Mouse (Mus musculus): ENCODE measurements at regions not wholly inside any gene's neighbourhood (a gene's known extent, or its start where the extent isn't known, plus 50 kb on each side); places are given as distances from the start of the nearest gene placed in this dataset.

- no peak for DNase-seq
Observed at GRCm38 (mm10) chr3:77051884-77052283, 977.8 kb downstream of the Fstl5 start.

DNA sequence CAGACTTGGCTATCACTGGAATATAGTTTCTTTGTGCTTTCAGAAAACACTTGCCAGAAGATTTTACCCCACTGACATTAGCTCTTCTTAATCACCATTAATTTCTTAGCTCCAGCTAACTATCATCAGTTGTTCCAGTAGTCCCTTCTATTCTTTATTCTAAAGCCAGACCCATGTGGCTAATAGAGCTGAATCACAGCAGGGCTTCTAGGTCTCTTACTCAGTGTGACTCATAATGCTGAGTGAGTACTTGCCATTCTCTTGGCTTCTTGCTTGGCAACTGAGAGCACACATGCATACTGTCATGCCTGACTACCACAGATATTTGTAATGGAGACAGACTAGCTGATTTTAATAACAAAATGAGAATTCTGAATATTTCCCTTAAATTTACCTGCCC is 1001.0 kb downstream of the Fstl5 start:
- no peak for DNase-seq

DNA sequence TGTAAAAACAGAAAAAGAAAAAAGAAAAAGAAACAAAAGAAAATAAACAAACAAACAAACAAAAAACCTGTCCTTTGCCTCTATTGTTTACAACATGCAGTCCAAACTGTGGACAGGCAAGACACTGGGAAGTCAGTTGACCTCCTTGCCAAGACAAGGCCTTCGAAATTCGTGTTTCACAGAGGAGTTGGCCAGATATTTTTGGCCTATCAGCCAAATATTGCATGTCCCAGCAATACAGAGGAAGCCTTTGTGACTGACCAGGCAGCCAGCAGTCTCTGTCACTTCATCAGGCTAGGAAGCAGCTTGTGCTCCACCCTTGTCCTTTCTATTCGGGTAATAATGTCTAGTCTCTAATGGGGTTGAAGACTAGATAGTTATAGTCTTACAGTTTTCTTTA is 1017.7 kb downstream of the Fstl5 start:
- DNase-seq = no peak

DNA sequence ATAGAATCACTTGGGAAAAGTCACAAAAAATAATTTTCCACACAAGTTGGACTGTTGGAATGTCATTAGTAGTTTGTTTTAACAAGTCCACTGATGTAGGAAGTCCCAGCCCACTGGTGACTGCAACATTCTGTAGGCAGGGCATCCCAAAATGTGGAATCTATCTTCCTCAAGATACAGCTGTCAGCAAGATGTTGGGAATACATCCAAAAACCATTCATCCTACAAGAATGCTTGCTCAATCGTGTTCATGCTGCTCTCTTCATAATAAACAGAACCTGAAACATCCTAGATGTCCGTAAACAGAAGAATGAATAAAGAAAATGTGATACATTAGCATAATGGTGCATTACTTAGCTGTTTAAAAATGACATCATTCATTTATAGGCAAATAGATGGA is 1038.9 kb downstream of the Fstl5 start:
- no peak for DNase-seq

DNA sequence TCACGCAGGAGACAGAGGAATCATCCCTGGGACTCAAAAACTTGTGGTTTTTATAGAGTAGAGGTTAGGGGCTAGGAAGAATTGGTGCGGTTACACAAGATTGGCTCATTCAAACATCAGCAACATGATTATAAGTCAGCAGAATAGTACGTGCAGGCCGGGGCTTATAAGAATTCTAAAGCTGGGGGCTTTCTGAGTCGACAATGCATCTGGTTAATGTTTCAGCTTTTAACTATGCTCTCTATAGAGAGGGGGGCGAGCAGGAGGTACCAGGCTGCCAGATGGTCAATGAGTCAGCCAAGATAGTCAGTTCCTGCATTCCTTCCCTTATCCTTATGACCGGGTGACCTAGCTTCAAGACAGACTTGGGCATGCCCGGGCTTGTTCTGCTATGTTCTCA is 1046.5 kb downstream of the Fstl5 start:
- DNase-seq = no peak

- no peak for DNase-seq
Observed at GRCm38 (mm10) chr3:77151636-77152035, 1077.6 kb downstream of the Fstl5 start.

DNA sequence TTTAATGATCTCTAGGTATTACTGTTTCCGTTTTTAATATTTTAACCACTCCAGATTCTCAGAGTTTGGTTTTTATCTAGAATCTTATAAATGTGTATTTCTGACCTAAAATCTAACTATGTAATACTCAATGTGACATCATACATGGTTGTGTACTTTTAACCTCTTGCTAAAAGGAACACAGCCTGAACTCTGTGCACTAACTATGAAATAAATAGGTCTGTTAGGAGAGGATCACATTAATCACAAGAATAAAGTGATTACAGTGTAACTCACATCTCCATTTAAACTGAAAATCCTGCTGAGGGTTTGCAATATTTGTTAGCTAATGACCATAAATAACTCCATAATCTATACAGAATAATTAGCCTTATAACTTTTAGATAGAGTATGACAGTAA is 1123.8 kb downstream of the Fstl5 start:
- no peak for DNase-seq

DNA sequence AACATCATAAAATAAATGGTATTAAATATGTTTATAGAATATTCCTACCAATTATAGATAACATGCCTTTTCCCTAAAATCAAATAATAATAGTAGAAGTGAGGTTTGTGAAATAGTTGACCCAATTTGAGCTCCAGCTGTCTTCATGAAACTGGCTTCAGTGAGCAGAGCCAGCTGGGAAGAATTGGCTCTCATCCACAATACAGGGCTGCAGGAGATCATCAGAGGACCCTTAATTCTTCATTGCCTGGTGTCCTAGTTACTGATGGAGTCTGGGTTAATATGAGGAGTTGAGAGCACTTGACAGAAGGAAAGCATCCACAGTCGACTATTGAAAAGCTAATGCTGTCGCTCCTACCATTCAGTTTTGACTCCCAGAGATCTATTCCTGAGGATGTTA is 1124.2 kb downstream of the Fstl5 start:
- DNase-seq = peak; percentile 53 to 59

GRCm38 (mm10) chr3:77226007-77226406 is 1151.9 kb downstream of the Fstl5 start:
- DNase-seq = no peak

Data from kidney, postnatal 4 days (tissue).